Mouse (Mus musculus): ENCODE results near the gene Strada. TPM values are rescaled to one million over a fixed set of nuclear protein-coding genes. Genes with fewer than 3 reads are reported as not detected.

The Strada gene
- polyA plus RNA-seq, 1 experiment from 2014 or later: 26.6 TPM

- Histone ChIP-seq H3K4me1 (ENCODE audit: control insufficient read depth, insufficient read depth, low read length) (0 out of 2 replicates have a peak, but pooled peaks cover 5% of the 10 kb centered on the region), H3K9ac (ENCODE audit: low read depth, low read length) (no peak overlapping the region), H3K27ac (ENCODE audit: low read depth, low read length) (no peak overlapping the region), H3K4me3 (ENCODE audit: low read depth, low read length) (no peak overlapping the region), H3K36me3 (ENCODE audit: control insufficient read depth, insufficient read depth, low read length) (no peaks in the 10 kb centered on the region), H3K27me3 (ENCODE audit: control insufficient read depth, insufficient read depth, low read length) (no peaks in the 10 kb centered on the region), H3K4me2 (no peak overlapping the region), H3K9me3 (replicated peaks; ENCODE audit: control insufficient read depth, low read length) (no peaks in the 10 kb centered on the region)
- 55% methylated on average over 5 of the region's 5 CpGs for WGBS (ENCODE audit: insufficient replicate concordance)
- ATAC-seq (replicated peaks; ENCODE audit: insufficient number of reproducible peaks, low FRiP score, low TSS enrichment): no peak
These were observed 23.8 kb downstream of the Strada start for GRCm38 (mm10) chr11:106178036-106178782.

- 57% methylated on average over 5 of the region's 5 CpGs for WGBS (ENCODE audit: insufficient replicate concordance)
- Histone ChIP-seq H3K9me3 (replicated peaks; ENCODE audit: control insufficient read depth, low read length) (no peaks in the 10 kb centered on the region), H3K4me2 (no peak overlapping the region), H3K4me3 (ENCODE audit: low read depth, low read length) (no peak overlapping the region), H3K27ac (ENCODE audit: low read depth, low read length) (no peak overlapping the region), H3K4me1 (ENCODE audit: control insufficient read depth, insufficient read depth, low read length) (0 out of 2 replicates have a peak, but pooled peaks cover 5% of the 10 kb centered on the region), H3K36me3 (ENCODE audit: control insufficient read depth, insufficient read depth, low read length) (no peaks in the 10 kb centered on the region), H3K9ac (ENCODE audit: low read depth, low read length) (no peak overlapping the region), H3K27me3 (ENCODE audit: control insufficient read depth, insufficient read depth, low read length) (no peaks in the 10 kb centered on the region)
- no peak for ATAC-seq (replicated peaks; ENCODE audit: insufficient number of reproducible peaks, low FRiP score, low TSS enrichment)
These were observed 25.6 kb downstream of the Strada start for GRCm38 (mm10) chr11:106176372-106176771.

GRCm38 (mm10) chr11:106175081-106175480 is 26.9 kb downstream of the Strada start:
- H3K27me3 ChIP-seq (ENCODE audit: control insufficient read depth, insufficient read depth, low read length): no peaks in the 10 kb centered on the region
- H3K4me3 ChIP-seq (ENCODE audit: low read depth, low read length): no peak overlapping the region
- no peaks in the 10 kb centered on the region for H3K36me3 ChIP-seq (ENCODE audit: control insufficient read depth, insufficient read depth, low read length)
- 62% methylated on average over 3 of the region's 3 CpGs for WGBS (ENCODE audit: insufficient replicate concordance)
- no peaks in the 10 kb centered on the region for H3K9me3 ChIP-seq (replicated peaks; ENCODE audit: control insufficient read depth, low read length)
- no peak overlapping the region for H3K27ac ChIP-seq (ENCODE audit: low read depth, low read length)
- no peak overlapping the region for H3K9ac ChIP-seq (ENCODE audit: low read depth, low read length)
- no peak overlapping the region for H3K4me2 ChIP-seq
- H3K4me1 ChIP-seq (ENCODE audit: control insufficient read depth, insufficient read depth, low read length): 0 out of 2 replicates have a peak, but pooled peaks cover 5% of the 10 kb centered on the region
- ATAC-seq (replicated peaks; ENCODE audit: insufficient number of reproducible peaks, low FRiP score, low TSS enrichment): no peak

- H3K4me2 ChIP-seq: no peak overlapping the region
- H3K36me3 ChIP-seq (ENCODE audit: control insufficient read depth, insufficient read depth, low read length): no peaks in the 10 kb centered on the region
- ATAC-seq (replicated peaks; ENCODE audit: insufficient number of reproducible peaks, low FRiP score, low TSS enrichment): no peak
- H3K4me1 ChIP-seq (ENCODE audit: control insufficient read depth, insufficient read depth, low read length): 0 out of 2 replicates have a peak, but pooled peaks cover 5% of the 10 kb centered on the region
- no peaks in the 10 kb centered on the region for H3K27me3 ChIP-seq (ENCODE audit: control insufficient read depth, insufficient read depth, low read length)
- H3K9me3 ChIP-seq (replicated peaks; ENCODE audit: control insufficient read depth, low read length): no peaks in the 10 kb centered on the region
- WGBS (ENCODE audit: insufficient replicate concordance): 80% methylated on average over 5 of the region's 5 CpGs
- H3K27ac ChIP-seq (ENCODE audit: low read depth, low read length): no peak overlapping the region
- no peak overlapping the region for H3K9ac ChIP-seq (ENCODE audit: low read depth, low read length)
- H3K4me3 ChIP-seq (ENCODE audit: low read depth, low read length): no peak overlapping the region
These were observed 27.6 kb downstream of the Strada start for GRCm38 (mm10) chr11:106174372-106174771.

GRCm38 (mm10) chr11:106173228-106173627 is 28.7 kb downstream of the Strada start:
- ATAC-seq (replicated peaks; ENCODE audit: insufficient number of reproducible peaks, low FRiP score, low TSS enrichment): no peak
- H3K4me3 ChIP-seq (ENCODE audit: low read depth, low read length): no peak overlapping the region

GRCm38 (mm10) chr11:106170807-106171206 is 31.2 kb downstream of the Strada start:
- no peaks in the 10 kb centered on the region for H3K4me1 ChIP-seq (ENCODE audit: control insufficient read depth, insufficient read depth, low read length)
- H3K4me2 ChIP-seq: no peak overlapping the region

More at GRCm38 (mm10) chr11:106173228-106173627, 28.7 kb downstream of the Strada start:
- Histone ChIP-seq H3K36me3 (ENCODE audit: control insufficient read depth, insufficient read depth, low read length) (no peaks in the 10 kb centered on the region; the same call in 1 of the 2 replicates), H3K4me1 (ENCODE audit: control insufficient read depth, insufficient read depth, low read length) (no peaks in the 10 kb centered on the region), H3K4me2 (no peak overlapping the region), H3K27me3 (ENCODE audit: control insufficient read depth, insufficient read depth, low read length) (no peaks in the 10 kb centered on the region), H3K9ac (ENCODE audit: low read depth, low read length) (no peak overlapping the region), H3K27ac (ENCODE audit: low read depth, low read length) (no peak overlapping the region), H3K9me3 (replicated peaks; ENCODE audit: control insufficient read depth, low read length) (no peaks in the 10 kb centered on the region)
- 92% methylated on average over 2 of the region's 2 CpGs for WGBS (ENCODE audit: insufficient replicate concordance)

GRCm38 (mm10) chr11:106167435-106167834 is 34.5 kb downstream of the Strada start:
- Histone ChIP-seq H3K9ac (ENCODE audit: low read depth, low read length) (no peak overlapping the region), H3K4me2 (no peak overlapping the region), H3K27ac (ENCODE audit: low read depth, low read length) (no peak overlapping the region), H3K36me3 (ENCODE audit: control insufficient read depth, insufficient read depth, low read length) (peaks cover 15% of the 10 kb centered on the region), H3K9me3 (replicated peaks; ENCODE audit: control insufficient read depth, low read length) (no peaks in the 10 kb centered on the region), H3K4me1 (ENCODE audit: control insufficient read depth, insufficient read depth, low read length) (peaks cover 4% of the 10 kb centered on the region; the same call in 1 of the 2 replicates), H3K27me3 (ENCODE audit: control insufficient read depth, insufficient read depth, low read length) (no peaks in the 10 kb centered on the region), H3K4me3 (ENCODE audit: low read depth, low read length) (no peak overlapping the region)
- no peak for ATAC-seq (replicated peaks; ENCODE audit: insufficient number of reproducible peaks, low FRiP score, low TSS enrichment)
- WGBS (ENCODE audit: insufficient replicate concordance): 77% methylated on average over 5 of the region's 5 CpGs

More at GRCm38 (mm10) chr11:106170807-106171206, 31.2 kb downstream of the Strada start:
- no peak overlapping the region for H3K4me3 ChIP-seq (ENCODE audit: low read depth, low read length)
- peaks cover 5% of the 10 kb centered on the region for H3K36me3 ChIP-seq (ENCODE audit: control insufficient read depth, insufficient read depth, low read length)
- ATAC-seq (replicated peaks; ENCODE audit: insufficient number of reproducible peaks, low FRiP score, low TSS enrichment): no peak
- 76% methylated on average over 7 of the region's 7 CpGs for WGBS (ENCODE audit: insufficient replicate concordance)
- no peaks in the 10 kb centered on the region for H3K9me3 ChIP-seq (replicated peaks; ENCODE audit: control insufficient read depth, low read length)
- no peak overlapping the region for H3K27ac ChIP-seq (ENCODE audit: low read depth, low read length)
- no peaks in the 10 kb centered on the region for H3K27me3 ChIP-seq (ENCODE audit: control insufficient read depth, insufficient read depth, low read length)
- H3K9ac ChIP-seq (ENCODE audit: low read depth, low read length): no peak overlapping the region

GRCm38 (mm10) chr11:106164601-106165180 is 37.3 kb downstream of the Strada start:
- H3K36me3 ChIP-seq (ENCODE audit: control insufficient read depth, insufficient read depth, low read length): peaks cover 15% of the 10 kb centered on the region
- no peak for ATAC-seq (replicated peaks; ENCODE audit: insufficient number of reproducible peaks, low FRiP score, low TSS enrichment)
- no peak overlapping the region for H3K4me2 ChIP-seq
- WGBS (ENCODE audit: insufficient replicate concordance): 85% methylated on average over 16 of the region's 16 CpGs
- no peaks in the 10 kb centered on the region for H3K9me3 ChIP-seq (replicated peaks; ENCODE audit: control insufficient read depth, low read length)
- no peaks in the 10 kb centered on the region for H3K27me3 ChIP-seq (ENCODE audit: control insufficient read depth, insufficient read depth, low read length)
- H3K27ac ChIP-seq (ENCODE audit: low read depth, low read length): no peak overlapping the region
- H3K4me1 ChIP-seq (ENCODE audit: control insufficient read depth, insufficient read depth, low read length): peaks cover 10% of the 10 kb centered on the region; the same call in 1 of the 2 replicates
- H3K4me3 ChIP-seq (ENCODE audit: low read depth, low read length): no peak overlapping the region
- H3K9ac ChIP-seq (ENCODE audit: low read depth, low read length): no peak overlapping the region

Measured in heart, embryonic 11.5 days (tissue).